Mouse (Mus musculus) heart, embryonic 12.5 days (tissue): ENCODE data around the gene Scyl1. TPM values are rescaled to one million over a fixed set of nuclear protein-coding genes. Genes with fewer than 3 reads are reported as not detected.
A peak's percentile ranks its signal among the peaks of the same experiment; 100 is the strongest.

Source experiments
- ATAC-seq: fragments of 200-750 bp; cut with Nextera tagmentation; 2 replicates; pipeline ENCODE4 v1.8.0; 2017; ENCODE audit warnings: moderate TSS enrichment, moderate library complexity; ENCODE audit not compliant: insufficient number of reproducible peaks, low FRiP score
- H3K27ac ChIP-seq: fragments of 300-500 bp; sonication (generic); 2 replicates; pipeline ENCODE4 v1.5.1; 2016; ENCODE audit warnings: mild to moderate bottlenecking, moderate library complexity; ENCODE audit not compliant: poor library complexity, severe bottlenecking
- H3K27me3 ChIP-seq: fragments of 300-500 bp; sonication (generic); replicated peaks from 2 replicates; pipeline ENCODE4 v1.6.1; 2016; ENCODE audit warnings: mild to moderate bottlenecking, moderate library complexity
- H3K36me3 ChIP-seq: fragments of 300-500 bp; sonication (generic); 2 replicates; pipeline ENCODE4 v1.6.1; 2016; ENCODE audit warnings: mild to moderate bottlenecking, moderate library complexity
- H3K4me1 ChIP-seq: fragments of 300-500 bp; sonication (generic); replicated peaks from 2 replicates; pipeline ENCODE4 v1.6.1; 2016; ENCODE audit warnings: mild to moderate bottlenecking
- H3K4me2 ChIP-seq: fragments of 300-500 bp; sonication (generic); 2 replicates; pipeline ENCODE4 v1.6.1; 2016; ENCODE audit warnings: mild to moderate bottlenecking, moderate library complexity
- H3K4me3 ChIP-seq: fragments of 300-500 bp; sonication (generic); 2 replicates; pipeline ENCODE4 v1.5.1; 2016; ENCODE audit warnings: mild to moderate bottlenecking
- H3K9ac ChIP-seq: fragments of 300-500 bp; sonication (generic); 2 replicates; pipeline ENCODE4 v1.6.1; 2016; ENCODE audit warnings: mild to moderate bottlenecking, moderate library complexity
- H3K9me3 ChIP-seq: fragments of 300-500 bp; sonication (generic); replicated peaks from 2 replicates; pipeline ENCODE4 v1.6.1; 2016; ENCODE audit warnings: mild to moderate bottlenecking, moderate library complexity
- WGBS: fragments of 180-500 bp; shearing (Covaris S2); methylation state at CpG from one replicate; pipeline ENCODE4 v1.1.7; 2016; 5-methylcytosine and 5-hydroxymethylcytosine counted together
- polyA plus RNA-seq: library from polyadenylated mRNA; unstranded; fragments of >200 nt; fragmentation: Nextera tagmentation; extraction: Ambion mirVana; gene quantifications from 2 replicates; pipeline ENCODE4 v1.2.1, GENCODE M21; 2016

Gene Scyl1
- polyA plus RNA-seq, 1 experiment from 2014 or later: 68.9 TPM

GRCm38 (mm10) chr19:5724549-5724941 lies 46.7 kb downstream of the Scyl1 start:
- H3K36me3 ChIP-seq: peaks cover 48% of the 10 kb centered on the region
- no peaks in the 10 kb centered on the region for H3K27me3 ChIP-seq
- H3K9me3 ChIP-seq: no peaks in the 10 kb centered on the region
- peaks cover 54% of the 10 kb centered on the region for H3K4me1 ChIP-seq
- ATAC-seq: peak; percentile 59
- H3K4me2 ChIP-seq: peak overlapping the region; percentile 89
- H3K27ac ChIP-seq: peak overlapping the region; percentile 97
- H3K4me3 ChIP-seq: peak overlapping the region; percentile 80
- peak overlapping the region; percentile 90 for H3K9ac ChIP-seq
- WGBS: 29% methylated on average over 7 of the region's 7 CpGs

GRCm38 (mm10) chr19:5723934-5724548 lies 47.2 kb downstream of the Scyl1 start:
- H3K9ac ChIP-seq: peak overlapping the region; percentile 90
- H3K27ac ChIP-seq: peak overlapping the region; percentile 97
- peak overlapping the region; percentile 89 for H3K4me2 ChIP-seq
- 42% methylated on average over 4 of the region's 4 CpGs for WGBS
- no peak for ATAC-seq
- H3K4me3 ChIP-seq: peak overlapping the region; percentile 80
- H3K9me3 ChIP-seq: no peaks in the 10 kb centered on the region
- H3K36me3 ChIP-seq: peaks cover 53% of the 10 kb centered on the region
- no peaks in the 10 kb centered on the region for H3K27me3 ChIP-seq
- H3K4me1 ChIP-seq: peaks cover 54% of the 10 kb centered on the region

GRCm38 (mm10) chr19:5722848-5723425 lies 48.3 kb downstream of the Scyl1 start:
- Histone ChIP-seq H3K4me2 (peak overlapping the region; percentile 89), H3K9me3 (no peaks in the 10 kb centered on the region), H3K4me3 (peak overlapping the region; percentile 8; the same call in 1 of the 2 replicates), H3K27me3 (no peaks in the 10 kb centered on the region), H3K36me3 (peaks cover 64% of the 10 kb centered on the region), H3K27ac (peak overlapping the region; percentile 97; the same call in 1 of the 2 replicates), H3K9ac (peak overlapping the region; percentile 90; the same call in 1 of the 2 replicates), H3K4me1 (peaks cover 44% of the 10 kb centered on the region)
- ATAC-seq: no peak
- WGBS: 82% methylated on average over 7 of the region's 7 CpGs

GRCm38 (mm10) chr19:5721233-5721632 lies 50.0 kb downstream of the Scyl1 start:
- Histone ChIP-seq H3K27me3 (no peaks in the 10 kb centered on the region), H3K4me3 (no peak overlapping the region), H3K27ac (no peak overlapping the region), H3K36me3 (peaks cover 79% of the 10 kb centered on the region), H3K4me1 (peaks cover 43% of the 10 kb centered on the region), H3K9me3 (no peaks in the 10 kb centered on the region), H3K4me2 (no peak overlapping the region), H3K9ac (peak overlapping the region; percentile 2; the same call in 1 of the 2 replicates)
- WGBS: 90% methylated on average over 6 of the region's 6 CpGs
- no peak for ATAC-seq

GRCm38 (mm10) chr19:5716955-5717354 lies 54.3 kb downstream of the Scyl1 start:
- ATAC-seq: no peak
- Histone ChIP-seq H3K36me3 (peaks cover 97% of the 10 kb centered on the region), H3K9me3 (no peaks in the 10 kb centered on the region), H3K4me1 (peaks cover 46% of the 10 kb centered on the region), H3K4me2 (no peak overlapping the region), H3K9ac (no peak overlapping the region), H3K27me3 (no peaks in the 10 kb centered on the region), H3K27ac (no peak overlapping the region), H3K4me3 (no peak overlapping the region)
- WGBS: 52% methylated on average over 10 of the region's 10 CpGs

- Histone ChIP-seq H3K4me1 (peaks cover 48% of the 10 kb centered on the region), H3K4me2 (peak overlapping the region; percentile 16; the same call in 1 of the 2 replicates), H3K4me3 (no peak overlapping the region), H3K27me3 (no peaks in the 10 kb centered on the region), H3K9me3 (no peaks in the 10 kb centered on the region), H3K27ac (no peak overlapping the region), H3K36me3 (peaks cover 97% of the 10 kb centered on the region), H3K9ac (peak overlapping the region; percentile 21; the same call in 1 of the 2 replicates)
- peak; percentile 49 for ATAC-seq
- 35% methylated on average over 43 of the region's 43 CpGs for WGBS
These were observed 55.2 kb downstream of the Scyl1 start for GRCm38 (mm10) chr19:5715793-5716688.

- whole genome bisulfite sequencing: 19% methylated on average over 2 of the region's 2 CpGs
- H3K4me1 ChIP-seq: peaks cover 48% of the 10 kb centered on the region
- H3K27me3 ChIP-seq: no peaks in the 10 kb centered on the region
- H3K4me2 ChIP-seq: peak overlapping the region; percentile 30
- no peak overlapping the region for H3K27ac ChIP-seq
- H3K36me3 ChIP-seq: peaks cover 95% of the 10 kb centered on the region
- 0 out of 2 replicates have a peak overlapping the region, but pooled peaks have one; percentile 17 for H3K9ac ChIP-seq
- 0 out of 2 replicates have a peak overlapping the region, but pooled peaks have one; percentile 1 for H3K4me3 ChIP-seq
- ATAC-seq: peak; percentile 43
- H3K9me3 ChIP-seq: no peaks in the 10 kb centered on the region
These were observed 57.5 kb downstream of the Scyl1 start for GRCm38 (mm10) chr19:5713730-5714129.

GRCm38 (mm10) chr19:5713255-5713654 lies 58.0 kb downstream of the Scyl1 start:
- Histone ChIP-seq H3K4me3 (0 out of 2 replicates have a peak overlapping the region, but pooled peaks have one; percentile 1), H3K27me3 (no peaks in the 10 kb centered on the region), H3K9ac (0 out of 2 replicates have a peak overlapping the region, but pooled peaks have one; percentile 17), H3K4me1 (peaks cover 48% of the 10 kb centered on the region), H3K27ac (no peak overlapping the region), H3K4me2 (peak overlapping the region; percentile 30), H3K9me3 (no peaks in the 10 kb centered on the region), H3K36me3 (peaks cover 95% of the 10 kb centered on the region)
- WGBS: 69% methylated on average over 5 of the region's 5 CpGs
- ATAC-seq: no peak

- H3K27ac ChIP-seq: no peak overlapping the region
- no peak overlapping the region for H3K4me3 ChIP-seq
- no peak for ATAC-seq
- 0 out of 2 replicates have a peak overlapping the region, but pooled peaks have one; percentile 30 for H3K9ac ChIP-seq
- H3K36me3 ChIP-seq: peaks cover 95% of the 10 kb centered on the region
- peaks cover 40% of the 10 kb centered on the region for H3K4me1 ChIP-seq
- 89% methylated on average over 14 of the region's 14 CpGs for WGBS
- no peak overlapping the region for H3K4me2 ChIP-seq
- no peaks in the 10 kb centered on the region for H3K9me3 ChIP-seq
- no peaks in the 10 kb centered on the region for H3K27me3 ChIP-seq
These were observed 59.2 kb downstream of the Scyl1 start for GRCm38 (mm10) chr19:5711907-5712460.

- no peaks in the 10 kb centered on the region for H3K27me3 ChIP-seq
- peaks cover 34% of the 10 kb centered on the region for H3K4me1 ChIP-seq
- no peak overlapping the region for H3K9ac ChIP-seq
- WGBS: 15% methylated on average over 3 of the region's 3 CpGs
- no peak overlapping the region for H3K27ac ChIP-seq
- no peaks in the 10 kb centered on the region for H3K9me3 ChIP-seq
- peaks cover 97% of the 10 kb centered on the region for H3K36me3 ChIP-seq
- no peak overlapping the region for H3K4me3 ChIP-seq
- no peak overlapping the region for H3K4me2 ChIP-seq
- ATAC-seq: no peak
These were observed 60.0 kb downstream of the Scyl1 start for GRCm38 (mm10) chr19:5711218-5711617.
